Mouse (Mus musculus) bone marrow, adult 2 months (tissue): Measurements from ENCODE around the gene Dolpp1.

Experiments
- CTCF ChIP-seq: fragments of 200-500 bp; IDR thresholded peaks from 2 replicates; pipeline ENCODE4 v1.5.1; 2011; ENCODE audit warnings: low read length, control low read depth; ENCODE audit not compliant: control insufficient read depth, insufficient read depth
- POLR2A ChIP-seq: fragments of 200-500 bp; IDR thresholded peaks from 2 replicates; pipeline ENCODE4 v1.6.1; 2011; ENCODE audit warnings: low read depth, mild to moderate bottlenecking, control low read depth, low read length, borderline replicate concordance; ENCODE audit not compliant: control insufficient read depth

DNA sequence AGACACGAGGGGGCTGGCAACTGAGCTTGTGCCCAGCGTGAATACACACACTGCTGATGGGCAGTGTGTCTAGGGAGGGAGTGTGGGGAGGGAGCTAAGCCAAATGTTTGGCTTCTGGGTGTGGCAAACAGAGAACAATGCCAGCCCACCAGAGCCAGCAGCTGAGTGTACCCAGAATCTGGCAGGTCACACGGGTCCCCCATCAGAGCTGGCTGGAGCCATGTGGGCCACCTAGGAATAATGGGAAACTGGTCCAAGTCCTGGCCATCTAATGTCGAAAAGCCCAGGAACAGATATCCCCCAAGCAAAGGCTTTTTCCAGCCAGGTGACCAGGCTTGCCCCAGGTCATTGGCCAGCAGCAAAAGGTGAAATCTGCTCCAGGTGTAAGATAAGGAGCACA lies 36.2 kb upstream of the Dolpp1 start:
- TF ChIP-seq POLR2A: no peak
- no peak for TF ChIP-seq CTCF
